Mouse (Mus musculus): ENCODE data around the gene Inpp4a.
A peak's percentile ranks its signal among the peaks of the same experiment; 100 is the strongest.

Inpp4a gene

GRCm38 (mm10) chr1:37359395-37360092 lies 59.9 kb downstream of the Inpp4a start:
- no peak for DNase-seq

- DNase-seq: no peak
Measured at GRCm38 (mm10) chr1:37360781-37361180, 61.1 kb downstream of the Inpp4a start.

- DNase-seq: no peak
Measured at GRCm38 (mm10) chr1:37362721-37363120, 63.1 kb downstream of the Inpp4a start.

- peak; percentile 74 for DNase-seq
Measured at GRCm38 (mm10) chr1:37368125-37368524, 68.5 kb downstream of the Inpp4a start.

GRCm38 (mm10) chr1:37368768-37369385 lies 69.2 kb downstream of the Inpp4a start:
- no peak for DNase-seq

- no peak for DNase-seq
Measured at GRCm38 (mm10) chr1:37376177-37376576, 76.5 kb downstream of the Inpp4a start.

GRCm38 (mm10) chr1:37376751-37377150 lies 77.1 kb downstream of the Inpp4a start:
- DNase-seq: no peak

GRCm38 (mm10) chr1:37378095-37378494 lies 78.4 kb downstream of the Inpp4a start:
- DNase-seq: no peak

- peak; percentile 64 for DNase-seq
Measured at GRCm38 (mm10) chr1:37379536-37379935, 79.9 kb downstream of the Inpp4a start.

- no peak for DNase-seq
Measured at GRCm38 (mm10) chr1:37380913-37381312, 81.2 kb downstream of the Inpp4a start.

GRCm38 (mm10) chr1:37384304-37384703 lies 84.6 kb downstream of the Inpp4a start:
- no peak for DNase-seq

GRCm38 (mm10) chr1:37386448-37386971 lies 86.8 kb downstream of the Inpp4a start:
- DNase-seq: peak; percentile 52

- DNase-seq: no peak
Measured at GRCm38 (mm10) chr1:37393174-37393573, 93.5 kb downstream of the Inpp4a start.

GRCm38 (mm10) chr1:37396481-37396880 lies 96.8 kb downstream of the Inpp4a start:
- no peak for DNase-seq

- no peak for DNase-seq
Measured at GRCm38 (mm10) chr1:37398961-37399360, 99.3 kb downstream of the Inpp4a start.

GRCm38 (mm10) chr1:37399734-37400133 lies 100.1 kb downstream of the Inpp4a start:
- DNase-seq: no peak

GRCm38 (mm10) chr1:37401687-37402086 lies 102.0 kb downstream of the Inpp4a start:
- DNase-seq: peak; percentile 74

GRCm38 (mm10) chr1:37405137-37405536 lies 105.5 kb downstream of the Inpp4a start:
- no peak for DNase-seq

GRCm38 (mm10) chr1:37407228-37407627 lies 107.6 kb downstream of the Inpp4a start:
- no peak for DNase-seq

GRCm38 (mm10) chr1:37408059-37408458 lies 108.4 kb downstream of the Inpp4a start:
- no peak for DNase-seq

GRCm38 (mm10) chr1:37408678-37409077 lies 109.0 kb downstream of the Inpp4a start:
- no peak for DNase-seq

GRCm38 (mm10) chr1:37409647-37410046 lies 110.0 kb downstream of the Inpp4a start:
- peak; percentile 45 for DNase-seq

- no peak for DNase-seq
Measured at GRCm38 (mm10) chr1:37415394-37415793, 115.7 kb downstream of the Inpp4a start.

GRCm38 (mm10) chr1:37419420-37419819 lies 119.8 kb downstream of the Inpp4a start:
- DNase-seq: no peak

All from cerebellum, adult 11-12 months (tissue).